Mouse (Mus musculus) central nervous system, embryonic 11.5 days (tissue): ENCODE measurements around the gene Crxos. TPM values are rescaled to one million over a fixed set of nuclear protein-coding genes. Genes with fewer than 3 reads are reported as not detected.

Experiments used
- polyA plus RNA-seq: library from polyadenylated mRNA; depleted of rRNA; stranded (reverse); fragments of >200 nt; gene quantifications from 2 replicates; pipeline ENCODE4 v1.2.3, GENCODE M21; 2012; rRNA removed

Gene Crxos
- polyA plus RNA-seq, result 0.11 and 0.26 TPM in 2 replicates

GRCm38 (mm10) chr7:15882317-15882716 is at the start of gene Crxos:
Gene Crxos (plus strand): TSS chr7:15882617.

GRCm38 (mm10) chr7:15839578-15839977 is 42.8 kb upstream of the Crxos start, which contains the start of gene Obox6:
Gene Obox6 (minus strand): TSS chr7:15839678.

GRCm38 (mm10) chr7:15879756-15880155 is 2.7 kb upstream of the Crxos start, which contains the start of gene Crx:
Gene Crx (minus strand): TSS chr7:15879968.

GRCm38 (mm10) chr7:15922220-15922773 is 39.9 kb downstream of the Crxos start, which contains the start of gene Selenow:
Gene Selenow (minus strand): TSS chr7:15922402.

GRCm38 (mm10) chr7:15945721-15946536 is 63.5 kb downstream of the Crxos start, which contains the start of gene Nop53:
Gene Nop53 (minus strand): TSS chr7:15946074.

Other genes with a start within 250 kb of the Crxos start
- not detected in 2 replicates for gene Obox3, start 242.7 kb upstream of the Crxos start, polyA plus RNA-seq
- gene Obox5, start 132.5 kb upstream of the Crxos start, polyA plus RNA-seq, result not detected in 2 replicates
- not detected in 2 replicates for gene Obox6, start 42.9 kb upstream of the Crxos start, polyA plus RNA-seq
- gene Crx, start 2.6 kb upstream of the Crxos start, polyA plus RNA-seq, result 0.17 and 0.24 TPM in 2 replicates
- gene Selenow, start 39.8 kb downstream of the Crxos start, polyA plus RNA-seq, result 543 and 655 TPM in 2 replicates
- gene Nop53, start 63.5 kb downstream of the Crxos start, polyA plus RNA-seq, result 144 and 263 TPM in 2 replicates
- gene Ehd2, start 85.0 kb downstream of the Crxos start, polyA plus RNA-seq, result 6.6 and 9.8 TPM in 2 replicates
- gene Bicra, start 165.3 kb downstream of the Crxos start, polyA plus RNA-seq, result 14.4 and 18.2 TPM in 2 replicates
- gene Zfp541, start 179.2 kb downstream of the Crxos start, polyA plus RNA-seq, result 0.02 and 0.06 TPM in 2 replicates
- gene Napa, start 215.8 kb downstream of the Crxos start, polyA plus RNA-seq, result 89.3 and 171 TPM in 2 replicates
- 22.1 and 26.5 TPM in 2 replicates for gene Kptn, start 237.3 kb downstream of the Crxos start, polyA plus RNA-seq
- 9.7 and 12.6 TPM in 2 replicates for gene Slc8a2, start 247.2 kb downstream of the Crxos start, polyA plus RNA-seq